Mouse (Mus musculus) CH12.LX (cell line): ENCODE measurements around the gene Akap12. TPM values are rescaled to one million over a fixed set of nuclear protein-coding genes. Genes with fewer than 3 reads are reported as not detected.
A peak's percentile ranks its signal among the peaks of the same experiment; 100 is the strongest.

Experiments used
- DNase-seq: peaks from one replicate; pipeline ENCODE4 v3.0.0-alpha.2; 2013; ENCODE audit errors: extremely low read depth
- H3K27ac ChIP-seq: 2 replicates; pipeline ENCODE4 v1.5.1; 2012; ENCODE audit warnings: low read depth, mild to moderate bottlenecking, control low read depth, moderate library complexity; ENCODE audit not compliant: insufficient read depth
- H3K27me3 ChIP-seq: replicated peaks from 2 replicates; pipeline ENCODE3; 2012; ENCODE audit warnings: inconsistent platforms
- H3K36me3 ChIP-seq, 2 experiments: replicated peaks in 1 of 2; 2 replicates each; pipeline versions ENCODE3 to v1.6.1; 2012; ENCODE audit warnings: inconsistent platforms in 1 of 2, low read length in 1 of 2, mild to moderate bottlenecking in 1 of 2, mixed read lengths in 1 of 2, moderate library complexity in 1 of 2; ENCODE audit not compliant: control insufficient read depth in 1 of 2, insufficient read depth in 1 of 2
- H3K4me1 ChIP-seq, 2 experiments: 2 replicates each; pipeline ENCODE4 v1.6.1; 2012; ENCODE audit warnings: inconsistent platforms in 1 of 2, moderate library complexity in 1 of 2; ENCODE audit not compliant: insufficient read depth in 2 of 2, control insufficient read depth in 1 of 2
- H3K4me2 ChIP-seq: 2 replicates; pipeline ENCODE4 v1.6.1; 2012; ENCODE audit warnings: low read depth, mild to moderate bottlenecking, control low read depth; ENCODE audit not compliant: poor library complexity, insufficient read depth, severe bottlenecking
- H3K4me3 ChIP-seq, 3 experiments: fragments of 150-350 bp in 1 of 3; sonication (generic) in 1 of 3; replicated peaks in 1 of 3; 2 replicates each; pipeline versions ENCODE3 to v1.5.1; 2011 to 2012; ENCODE audit warnings: low read depth in 2 of 3, low read length in 2 of 3, mild to moderate bottlenecking in 2 of 3, moderate library complexity in 2 of 3, control low read depth in 1 of 3, improper control_type of control experiment in 1 of 3, inconsistent platforms in 1 of 3, mixed read lengths in 1 of 3; ENCODE audit not compliant: poor library complexity in 1 of 3
- H3K79me2 ChIP-seq: replicated peaks from 2 replicates; pipeline ENCODE4 v1.6.1; 2012; ENCODE audit warnings: mild to moderate bottlenecking, moderate library complexity; ENCODE audit not compliant: control insufficient read depth, poor library complexity, insufficient read depth, severe bottlenecking; ENCODE audit errors: extremely low read depth
- H3K9ac ChIP-seq: 2 replicates; pipeline ENCODE4 v1.6.1; 2012; ENCODE audit warnings: low read depth, mild to moderate bottlenecking, control low read depth, moderate library complexity; ENCODE audit not compliant: insufficient read depth
- H3K9me3 ChIP-seq: replicated peaks from 2 replicates; pipeline ENCODE3; 2012; ENCODE audit warnings: low read length, inconsistent platforms, mixed read lengths
- BHLHE40 ChIP-seq: IDR thresholded peaks from 2 replicates; pipeline ENCODE4 v1.6.1; 2011; ENCODE audit warnings: mild to moderate bottlenecking, low read depth, low read length, improper control_type of control experiment
- CHD1 ChIP-seq: IDR thresholded peaks from 2 replicates; pipeline ENCODE4 v1.6.1; 2012; ENCODE audit warnings: low read depth, low read length, improper control_type of control experiment, inconsistent platforms
- CTCF ChIP-seq, 2 experiments: IDR thresholded peaks in 1 of 2; conservative IDR thresholded peaks in 1 of 2; 2 replicates each; pipeline ENCODE4 v1.5.1; 2011 to 2012; ENCODE audit warnings: low read depth in 2 of 2, low read length in 2 of 2, improper control_type of control experiment in 1 of 2, inconsistent platforms in 1 of 2, mild to moderate bottlenecking in 1 of 2, moderate library complexity in 1 of 2
- E2F4 ChIP-seq: IDR thresholded peaks from 2 replicates; pipeline ENCODE4 v1.6.1; 2011; ENCODE audit warnings: low read depth, low read length, improper control_type of control experiment; ENCODE audit not compliant: insufficient replicate concordance
- ELF1 ChIP-seq: IDR thresholded peaks from 2 replicates; pipeline ENCODE4 v1.6.1; 2014; ENCODE audit warnings: low read depth, mild to moderate bottlenecking, inconsistent platforms, low read length, improper control_type of control experiment
- EP300 ChIP-seq: IDR thresholded peaks from 2 replicates; pipeline ENCODE4 v1.6.1; 2011; ENCODE audit warnings: low read length, improper control_type of control experiment
- ETS1 ChIP-seq: conservative IDR thresholded peaks from 2 replicates; pipeline ENCODE4 v1.6.1; 2012; ENCODE audit warnings: low read depth, mild to moderate bottlenecking, inconsistent platforms, low read length, improper control_type of control experiment, moderate library complexity
- GABPA ChIP-seq: IDR thresholded peaks from 2 replicates; pipeline ENCODE4 v1.6.1; 2012; ENCODE audit warnings: low read depth, low read length, improper control_type of control experiment, inconsistent platforms; ENCODE audit not compliant: insufficient replicate concordance
- HCFC1 ChIP-seq: IDR thresholded peaks from 2 replicates; pipeline ENCODE4 v1.6.1; 2012; ENCODE audit warnings: low read depth, mild to moderate bottlenecking, inconsistent platforms, low read length, improper control_type of control experiment
- JUN ChIP-seq: IDR thresholded peaks from 2 replicates; pipeline ENCODE4 v1.6.1; 2011; ENCODE audit warnings: low read depth, mild to moderate bottlenecking, low read length, improper control_type of control experiment, moderate library complexity; ENCODE audit not compliant: insufficient read depth
- JUND ChIP-seq: conservative IDR thresholded peaks from 2 replicates; pipeline ENCODE4 v1.6.1; 2011; ENCODE audit warnings: low read depth, low read length, improper control_type of control experiment
- MAFK ChIP-seq: IDR thresholded peaks from 2 replicates; pipeline ENCODE4 v1.6.1; 2011; ENCODE audit warnings: low read length, improper control_type of control experiment; ENCODE audit not compliant: insufficient replicate concordance
- MAX ChIP-seq: IDR thresholded peaks from 2 replicates; pipeline ENCODE4 v1.6.1; 2011; ENCODE audit warnings: low read length, improper control_type of control experiment
- MAZ ChIP-seq: IDR thresholded peaks from 2 replicates; pipeline ENCODE4 v1.6.1; 2012; ENCODE audit warnings: low read depth, mild to moderate bottlenecking, inconsistent platforms, low read length, improper control_type of control experiment, moderate library complexity
- MEF2A ChIP-seq: IDR thresholded peaks from 2 replicates; pipeline ENCODE4 v1.6.1; 2014; ENCODE audit warnings: low read depth, mild to moderate bottlenecking, inconsistent platforms, low read length, improper control_type of control experiment, borderline replicate concordance
- MXI1 ChIP-seq: IDR thresholded peaks from 2 replicates; pipeline ENCODE4 v1.6.1; 2011; ENCODE audit warnings: mild to moderate bottlenecking, low read depth, low read length, improper control_type of control experiment
- MYC ChIP-seq: IDR thresholded peaks from 2 replicates; pipeline ENCODE4 v1.6.1; 2011; ENCODE audit warnings: low read depth, mild to moderate bottlenecking, improper control_type of control experiment, low read length
- NELFE ChIP-seq: IDR thresholded peaks from 2 replicates; pipeline ENCODE4 v1.6.1; 2011; ENCODE audit warnings: low read depth, low read length, improper control_type of control experiment
- NRF1 ChIP-seq: IDR thresholded peaks from 2 replicates; pipeline ENCODE4 v1.6.1; 2014; ENCODE audit warnings: low read depth, mild to moderate bottlenecking, inconsistent platforms, low read length, improper control_type of control experiment, moderate library complexity
- PAX5 ChIP-seq: IDR thresholded peaks from 2 replicates; pipeline ENCODE4 v1.6.1; 2012; ENCODE audit warnings: low read length, inconsistent platforms, mixed read lengths
- POLR2A ChIP-seq: IDR thresholded peaks from 2 replicates; pipeline ENCODE4 v1.6.1; 2011; ENCODE audit warnings: low read depth, mild to moderate bottlenecking, improper control_type of control experiment, low read length
- POLR2AphosphoS2 ChIP-seq: IDR thresholded peaks from 2 replicates; pipeline ENCODE4 v1.6.1; 2011; ENCODE audit warnings: low read depth, low read length, improper control_type of control experiment
- RAD21 ChIP-seq: IDR thresholded peaks from 2 replicates; pipeline ENCODE4 v1.6.1; 2011; ENCODE audit warnings: low read depth, mild to moderate bottlenecking, low read length, improper control_type of control experiment, moderate library complexity
- TBP ChIP-seq: conservative IDR thresholded peaks from 2 replicates; pipeline ENCODE4 v1.6.1; 2011; ENCODE audit warnings: low read depth, low read length, improper control_type of control experiment
- UBTF ChIP-seq: IDR thresholded peaks from 2 replicates; pipeline ENCODE4 v1.6.1; 2012; ENCODE audit warnings: low read depth, mild to moderate bottlenecking, inconsistent platforms, low read length, improper control_type of control experiment, moderate library complexity
- USF2 ChIP-seq: conservative IDR thresholded peaks from 2 replicates; pipeline ENCODE4 v1.6.1; 2011; ENCODE audit warnings: low read depth, low read length, improper control_type of control experiment
- ZC3H11A ChIP-seq: IDR thresholded peaks from 2 replicates; pipeline ENCODE4 v1.6.1; 2012; ENCODE audit warnings: low read depth, mild to moderate bottlenecking, inconsistent platforms, low read length, improper control_type of control experiment
- ZKSCAN1 ChIP-seq: IDR thresholded peaks from 2 replicates; pipeline ENCODE4 v1.6.1; 2012; ENCODE audit warnings: low read depth, inconsistent platforms, low read length, improper control_type of control experiment, borderline replicate concordance
- ZMIZ1 ChIP-seq: IDR thresholded peaks from 2 replicates; pipeline ENCODE4 v1.6.1; 2012; ENCODE audit warnings: low read depth, mild to moderate bottlenecking, inconsistent platforms, low read length, improper control_type of control experiment
- dilution Hi-C: fragments of 300-500 bp; cut with MboI; formaldehyde crosslinking; loops from 2 replicates; pipeline ENCODE4 v1.14.3; 2020; ENCODE audit warnings: low sequenced_read_pairs; ENCODE audit not compliant: extremely low pct_unique_long_range_greater_than_20kb, extremely low pct_ligation_motif_present
- in situ Hi-C: fragments of 300-500 bp; cut with MboI; formaldehyde crosslinking; loops from 3 replicates; pipeline ENCODE4 v1.14.3; 2019; ENCODE audit warnings: low sequenced_read_pairs, low pct_ligation_motif_present, low pct_unique_long_range_greater_than_20kb, mixed read lengths
- polyA plus RNA-seq: library from polyadenylated mRNA; unstranded; fragments of >175 nt; gene quantifications from 2 replicates; pipeline ENCODE4 v1.2.1, GENCODE M21; 2012; ENCODE audit warnings: low read depth; ENCODE audit not compliant: insufficient read length
- total RNA-seq, 2 experiments: library from RNA; depleted of rRNA; stranded (reverse); fragments of 300-350 nt in 1 of 2; fragments of >200 nt in 1 of 2; gene quantifications; 2 replicates each; pipeline ENCODE4 v1.2.3; 2012 to 2014

The Akap12 gene
- total and polyA plus RNA-seq, 3 experiments: 0.51 to 3.1 (median 1.7) TPM

GRCm38 (mm10) chr10:4384244-4384643 lies 118.1 kb downstream of the Akap12 start:
- Histone ChIP-seq H3K4me2 (no peak overlapping the region), H3K9ac (no peak overlapping the region), H3K27me3 (no peaks in the 10 kb centered on the region), H3K4me1 (peaks cover 0 to 11% of the 10 kb centered on the region in 2 experiments; a peak in 2 of 4 replicates), H3K27ac (no peak overlapping the region), H3K4me3 (no peak overlapping the region), H3K79me2 (peaks cover 29% of the 10 kb centered on the region), H3K36me3 (peaks cover 0 to 7% of the 10 kb centered on the region in 2 experiments), H3K9me3 (no peaks in the 10 kb centered on the region)
- dilution Hi-C loops (no loop called here), in situ Hi-C loops (no loop called here)
- DNase-seq: no peak
- TF ChIP-seq RAD21 (no peak), PAX5 (no peak), GABPA (no peak), ZKSCAN1 (no peak), NELFE (no peak), JUND (no peak), MXI1 (no peak), ETS1 (no peak), ZC3H11A (no peak), HCFC1 (no peak), ZMIZ1 (no peak), MAZ (no peak), MAFK (no peak), POLR2AphosphoS2 (no peak), POLR2A (no peak)

- peak; percentile 90 for DNase-seq
- Histone ChIP-seq H3K4me2 (peak overlapping the region; percentile 96), H3K9me3 (no peaks in the 10 kb centered on the region), H3K4me1 (peaks cover 11 to 38% of the 10 kb centered on the region in 2 experiments), H3K27me3 (no peaks in the 10 kb centered on the region), H3K79me2 (peaks cover 52% of the 10 kb centered on the region), H3K36me3 (peaks cover 0 to 19% of the 10 kb centered on the region in 2 experiments), H3K4me3 (peak overlapping the region; percentile 64 to 97 (median 79)), H3K9ac (peak overlapping the region; percentile 98), H3K27ac (peak overlapping the region; percentile 94)
- in situ Hi-C loops: no loop called here
- dilution Hi-C loops: no loop called here
- TF ChIP-seq MAZ (peak; percentile 77), JUN (no peak), MYC (no peak), ETS1 (no peak; the same call in 1 of the 2 replicates), BHLHE40 (peak; percentile 39; the same call in 1 of the 2 replicates), UBTF (no peak), ZC3H11A (no peak), MAX (peak; percentile 20; the same call in 1 of the 2 replicates), ZKSCAN1 (no peak), PAX5 (no peak), ELF1 (peak; percentile 72), NRF1 (peak; percentile 75), TBP (0 out of 2 replicates have a peak, but pooled peaks have one; percentile 15), MEF2A (no peak), CTCF (conservative IDR thresholded peaks at IDR 0.05 in 1 of 2, IDR thresholded peaks at IDR 0.05 in 1 of 2; ENCODE audit: low read depth in 2 of 2, low read length in 2 of 2) (no peak), HCFC1 (peak; percentile 70), EP300 (no peak), USF2 (no peak), NELFE (peak; percentile 42; the same call in 1 of the 2 replicates), CHD1 (no peak), POLR2A (peak; percentile 78), MAFK (no peak), E2F4 (no peak)
Measured at GRCm38 (mm10) chr10:4386609-4387591, 120.7 kb downstream of the Akap12 start.
